Mouse (Mus musculus) B cell, adult 2 months (primary cell): ENCODE data around the gene Lyar.
A peak's percentile ranks its signal among the peaks of the same experiment; 100 is the strongest.

Experiments
- DNase-seq, 2 experiments: peaks; one replicate each; pipeline ENCODE4 v3.0.0; 2022

The Lyar gene

GRCm38 (mm10) chr5:38220328-38220912, at the start of gene Lyar, which contains the start of gene Zbtb49:
Lyar (plus strand) TSS chr5:38220470.
Zbtb49 (minus strand) TSS chr5:38220457.
- DNase-seq: peak; percentile 97 to 98

DNA sequence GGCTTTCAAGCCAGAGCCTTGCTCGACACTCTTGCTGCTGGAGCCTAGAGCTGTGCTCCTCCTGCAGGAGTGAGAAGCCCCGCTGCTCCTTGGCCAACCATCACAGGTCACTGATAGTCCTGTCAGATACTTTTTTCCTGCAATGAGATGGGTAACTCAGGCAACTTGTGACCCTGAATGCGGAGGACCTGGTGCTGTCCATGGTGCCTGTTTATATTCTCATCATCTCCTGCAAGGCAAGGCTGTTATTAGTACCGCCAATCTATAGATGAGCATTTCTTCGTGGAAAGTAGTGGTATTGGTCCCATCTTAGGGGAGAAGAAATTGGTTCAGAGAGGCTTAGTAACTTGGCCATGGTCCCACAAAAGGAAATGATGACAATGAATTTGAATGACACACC, 46.5 kb upstream of the Lyar start:
- no peak for DNase-seq

- DNase-seq: no peak
These were observed 45.9 kb upstream of the Lyar start for GRCm38 (mm10) chr5:38174256-38174912.

- DNase-seq: no peak
These were observed 35.5 kb upstream of the Lyar start for GRCm38 (mm10) chr5:38184688-38185285.

DNA sequence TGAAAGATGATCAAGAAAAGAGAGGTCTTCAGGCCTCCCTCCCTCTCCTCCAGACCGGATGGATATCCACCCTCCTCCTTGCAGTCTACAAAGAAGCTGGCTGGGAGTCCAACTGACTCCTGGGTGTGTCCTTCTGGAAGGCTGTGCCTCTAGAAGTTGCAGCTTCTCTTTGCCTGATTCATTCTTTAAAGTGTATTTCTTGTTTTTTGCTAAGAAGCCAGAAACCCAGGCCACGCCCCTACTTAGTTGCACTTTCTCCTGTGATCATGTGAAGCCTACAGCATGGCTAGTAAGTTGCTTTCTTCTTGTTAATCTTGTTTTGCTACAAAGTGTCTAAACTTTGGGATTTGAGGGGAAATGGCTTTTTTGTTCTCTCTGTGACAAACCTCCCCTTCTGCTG, 33.3 kb upstream of the Lyar start:
- DNase-seq: no peak

GRCm38 (mm10) chr5:38190907-38191306, 29.4 kb upstream of the Lyar start:
- no peak for DNase-seq

- DNase-seq: no peak
These were observed 25.3 kb upstream of the Lyar start for GRCm38 (mm10) chr5:38194946-38195345.

GRCm38 (mm10) chr5:38195941-38196340, 24.3 kb upstream of the Lyar start:
- DNase-seq: no peak

DNA sequence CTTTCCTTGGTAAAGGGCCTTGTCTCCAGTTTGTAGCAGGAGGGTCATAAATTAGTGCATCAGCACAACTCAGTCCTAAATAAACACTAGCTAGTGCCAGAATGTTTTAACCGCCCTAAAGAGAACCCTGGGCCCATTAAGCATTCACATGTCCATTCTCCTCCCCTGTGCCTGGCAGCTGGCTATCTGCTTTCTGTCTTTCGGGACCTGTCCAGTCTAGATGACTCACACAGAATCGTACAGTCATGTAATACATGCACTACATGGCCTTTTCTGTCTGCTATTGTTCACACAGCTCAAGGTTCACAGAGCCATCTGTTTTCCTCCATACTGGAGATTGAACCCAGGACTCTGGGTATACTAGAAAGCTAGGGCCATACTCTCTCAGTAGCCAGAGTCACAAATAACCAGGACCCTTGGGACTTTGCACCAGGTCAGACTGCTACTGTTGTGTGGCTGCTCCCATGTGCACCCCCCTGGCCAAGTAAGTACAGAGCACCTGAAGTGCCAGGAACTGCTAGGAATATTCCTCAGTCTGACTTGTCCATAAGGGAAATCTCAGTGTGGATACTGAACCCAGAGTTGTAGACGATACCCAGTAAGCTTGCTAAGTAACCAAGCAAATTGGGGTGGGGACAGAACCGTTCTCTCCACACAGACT, 23.3 kb upstream of the Lyar start:
- DNase-seq: no peak

- peak; percentile 79 for DNase-seq
These were observed 22.8 kb upstream of the Lyar start for GRCm38 (mm10) chr5:38197482-38197823.

DNA sequence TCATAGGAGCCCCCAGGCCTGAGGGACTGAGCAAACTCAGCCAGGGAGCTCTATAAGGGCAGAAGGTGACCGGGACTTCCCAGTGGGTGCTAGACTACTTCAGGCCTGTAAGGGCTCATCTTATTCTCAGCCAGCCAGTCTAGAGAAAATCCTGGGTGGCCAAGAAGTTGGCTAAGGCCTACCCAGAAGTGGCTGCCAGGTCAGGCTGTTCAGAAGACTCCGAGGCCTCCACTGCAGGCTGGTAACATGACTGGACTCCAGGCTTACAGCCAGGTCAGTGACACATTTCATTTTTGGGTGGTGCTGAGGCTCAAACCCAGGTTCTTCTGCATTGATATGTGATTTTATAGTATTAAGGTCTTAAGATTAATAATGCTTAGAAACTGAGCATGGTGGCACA, 20.6 kb upstream of the Lyar start:
- DNase-seq: no peak

GRCm38 (mm10) chr5:38205303-38205726, 15.0 kb upstream of the Lyar start:
- no peak for DNase-seq

- DNase-seq: no peak
These were observed 11.3 kb upstream of the Lyar start for GRCm38 (mm10) chr5:38208985-38209384.

DNA sequence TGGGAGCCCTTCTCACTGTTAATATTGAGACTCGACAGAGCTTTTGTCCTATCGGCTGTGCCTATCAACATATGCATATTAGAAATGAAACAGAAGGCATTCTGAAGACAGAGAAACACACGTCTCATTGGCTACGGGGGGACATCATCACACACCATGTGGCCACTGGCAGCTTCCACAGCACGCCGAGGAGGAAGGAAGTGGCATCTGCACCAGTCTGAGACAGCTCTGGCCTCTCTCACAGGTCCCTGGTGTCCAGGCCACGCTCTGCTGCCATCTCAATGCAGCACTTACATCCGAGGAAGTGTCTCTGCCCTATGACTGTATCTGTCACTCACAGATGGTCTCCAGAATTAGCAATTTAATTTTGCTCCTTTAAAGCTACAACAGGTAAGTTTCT, 8.6 kb upstream of the Lyar start:
- DNase-seq: peak; percentile 76 to 78

DNA sequence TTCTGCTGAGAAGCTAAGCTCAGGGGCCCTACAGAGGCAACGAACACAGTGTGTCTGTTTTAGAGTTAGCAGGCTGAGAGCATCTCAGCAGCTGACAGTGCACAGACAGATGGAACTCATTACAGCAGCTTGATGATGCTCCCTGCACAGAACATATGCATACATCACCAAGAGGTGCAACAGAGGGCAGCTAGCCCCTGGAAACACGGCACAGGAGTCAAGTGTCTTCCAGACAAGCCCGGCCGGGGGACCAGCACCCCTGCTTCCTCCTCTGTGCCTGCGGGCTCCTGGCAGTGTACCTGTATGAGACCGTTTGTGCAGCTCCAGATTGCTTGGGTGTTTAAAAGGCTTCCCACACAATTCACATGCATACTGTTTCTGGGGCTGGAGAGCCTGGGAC, 7.3 kb upstream of the Lyar start:
- DNase-seq: no peak

DNA sequence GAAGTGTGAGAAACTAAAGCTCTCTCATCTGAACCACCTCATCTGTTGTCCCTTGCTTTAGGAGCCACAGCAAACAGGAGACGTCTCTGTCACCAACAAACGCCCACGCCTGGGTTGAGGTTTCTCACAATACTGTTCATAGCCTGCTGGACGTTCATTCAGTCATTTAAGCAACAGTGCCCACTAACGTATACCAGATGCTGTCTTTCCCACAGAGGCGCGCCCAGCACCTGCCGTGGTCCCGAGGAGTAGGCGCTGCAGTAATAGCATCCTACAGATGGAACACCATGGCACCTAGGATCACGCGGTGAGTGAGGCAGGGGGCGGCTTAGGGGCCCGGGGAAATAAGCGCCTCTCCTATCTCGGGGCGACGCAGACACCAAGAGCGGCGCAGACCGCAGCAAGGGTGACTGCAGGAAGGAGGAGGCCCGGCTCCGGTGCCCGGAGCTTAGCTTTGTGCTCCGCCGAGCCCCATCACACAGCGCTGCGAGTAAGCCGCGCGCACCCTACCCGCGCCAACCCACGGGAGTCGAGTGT, 431 bp upstream of the Lyar start:
- DNase-seq: no peak

GRCm38 (mm10) chr5:38235422-38235821, 15.2 kb downstream of the Lyar start:
- peak; percentile 81 to 83 for DNase-seq

DNA sequence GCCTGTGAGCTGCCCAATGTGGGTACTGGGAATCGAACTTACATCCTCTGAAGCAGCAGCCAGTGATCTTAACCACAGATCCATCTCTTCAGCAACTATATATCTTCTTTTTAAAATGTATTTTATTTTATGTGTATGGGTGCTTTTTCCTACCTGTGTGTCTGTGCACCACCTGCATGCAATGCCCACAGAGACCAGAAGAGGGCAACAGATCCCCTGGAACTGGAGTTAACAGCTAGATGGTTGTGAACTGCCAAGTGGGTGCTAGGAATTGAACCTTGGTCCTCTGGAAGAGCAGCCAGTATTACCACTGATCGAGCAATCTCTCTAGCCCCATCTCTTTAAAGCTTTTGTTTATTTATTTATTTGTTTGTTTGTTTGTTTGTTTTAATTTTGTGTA, 16.4 kb downstream of the Lyar start:
- DNase-seq: no peak

DNA sequence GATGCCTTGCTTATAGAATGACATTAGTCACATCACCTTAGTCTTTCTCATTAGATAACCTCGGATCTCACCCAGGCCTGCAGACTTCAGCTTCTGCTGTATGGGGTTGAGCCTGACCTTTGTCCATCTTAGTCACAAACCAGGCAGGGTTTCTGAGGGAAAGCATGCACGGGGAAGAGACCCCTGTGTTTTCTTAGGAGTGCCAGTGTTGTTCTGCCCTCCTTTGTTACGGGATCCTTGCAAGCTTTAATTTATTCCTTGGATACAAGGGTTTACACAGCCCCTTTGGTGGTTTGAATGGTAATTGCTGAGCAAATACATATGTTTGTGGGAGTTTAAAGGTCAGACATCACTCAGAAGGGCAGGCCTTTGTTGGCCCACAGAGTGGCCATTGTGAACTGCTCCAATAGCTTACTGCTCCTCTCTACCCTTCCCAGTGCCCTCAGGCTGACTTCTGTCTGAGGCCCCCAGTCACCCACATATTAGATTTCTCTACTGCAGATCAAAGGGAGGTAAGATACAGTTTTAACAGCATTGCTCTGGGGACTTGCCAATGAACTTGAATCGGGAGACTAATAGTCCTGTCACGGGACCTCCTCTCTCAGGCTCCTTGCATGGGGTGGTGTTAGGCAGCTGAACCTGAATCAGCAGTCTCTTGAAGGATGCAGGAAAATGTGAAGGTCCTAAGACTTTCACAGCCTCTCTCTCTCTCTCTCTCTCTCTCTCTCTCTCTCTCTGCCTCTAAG, 20.6 kb downstream of the Lyar start:
- no peak for DNase-seq

GRCm38 (mm10) chr5:38241473-38241834, 21.2 kb downstream of the Lyar start:
- no peak for DNase-seq

- no peak for DNase-seq
These were observed 21.7 kb downstream of the Lyar start for GRCm38 (mm10) chr5:38241966-38242365.

GRCm38 (mm10) chr5:38255195-38255594, 34.9 kb downstream of the Lyar start:
- peak; percentile 50 to 54 for DNase-seq

DNA sequence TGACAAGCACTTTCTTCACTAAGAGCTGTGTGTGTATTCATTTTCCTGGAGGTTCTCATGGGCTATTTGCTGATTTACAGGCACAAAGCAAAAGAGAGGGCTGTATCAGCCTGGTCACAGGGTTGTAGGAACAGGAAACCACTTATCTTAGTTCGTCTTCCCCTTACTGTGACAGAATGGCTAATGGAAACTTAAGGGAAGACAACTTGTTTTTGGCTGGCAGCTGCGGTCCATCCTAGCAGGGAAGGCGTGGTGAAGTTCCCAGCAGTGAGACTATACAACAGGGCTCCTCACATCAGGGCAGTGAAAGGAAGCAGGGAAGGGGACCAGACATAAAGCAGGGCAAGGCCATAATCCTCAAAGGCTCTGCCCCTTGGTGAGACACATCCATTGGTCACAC, 35.4 kb downstream of the Lyar start:
- DNase-seq: no peak
